Mouse (Mus musculus) ES-E14 (cell line): ENCODE data around the gene Trak2. TPM values are rescaled to one million over a fixed set of nuclear protein-coding genes. Genes with fewer than 3 reads are reported as not detected.
"Not testable (repeated sequence)": the region's sequence is repeated elsewhere in the genome, so short reads cannot be mapped to it uniquely, and the experiment has no call there.

Experiments
- DNase-seq: peaks from one replicate; pipeline ENCODE4 v3.0.0-alpha.2; 2013; ENCODE audit warnings: low read depth, low spot score
- H3K27ac ChIP-seq: 2 replicates; pipeline ENCODE4 v1.5.1; 2012; ENCODE audit warnings: low read depth, mild to moderate bottlenecking, low read length, moderate library complexity, mixed read lengths; ENCODE audit not compliant: poor library complexity, insufficient read depth, severe bottlenecking
- H3K36me3 ChIP-seq: 2 replicates; pipeline ENCODE4 v1.6.1; 2012; ENCODE audit warnings: mild to moderate bottlenecking, low read length, moderate library complexity, mixed read lengths; ENCODE audit not compliant: control insufficient read depth, poor library complexity, insufficient read depth, severe bottlenecking
- H3K4me1 ChIP-seq, 2 experiments: fragments of 150-350 bp in 1 of 2; sonication (generic) in 1 of 2; 2 replicates each; pipeline ENCODE4 v1.6.1; 2012; ENCODE audit warnings: low read length in 2 of 2, mild to moderate bottlenecking in 1 of 2, mixed read lengths in 1 of 2; ENCODE audit not compliant: control insufficient read depth in 2 of 2, insufficient read depth in 2 of 2, poor library complexity in 1 of 2
- H3K4me3 ChIP-seq, 2 experiments: fragments of 150-350 bp in 1 of 2; sonication (generic) in 1 of 2; 2 replicates each; pipeline ENCODE4 v1.5.1; 2012; ENCODE audit warnings: low read length in 2 of 2, low read depth in 1 of 2, mild to moderate bottlenecking in 1 of 2, mixed read lengths in 1 of 2; ENCODE audit not compliant: insufficient read depth in 1 of 2, poor library complexity in 1 of 2, severe bottlenecking in 1 of 2
- H3K9ac ChIP-seq: 2 replicates; pipeline ENCODE4 v1.6.1; 2012; ENCODE audit warnings: low read depth, mild to moderate bottlenecking, low read length, mixed read lengths; ENCODE audit not compliant: poor library complexity, insufficient read depth, severe bottlenecking
- H3K9me3 ChIP-seq: fragments of 150-350 bp; sonication (generic); 2 replicates; pipeline ENCODE4 v1.6.1; 2012; ENCODE audit warnings: low read depth, mild to moderate bottlenecking, low read length; ENCODE audit not compliant: control insufficient read depth, insufficient read depth
- CHD2 ChIP-seq: IDR thresholded peaks from 2 replicates; pipeline ENCODE4 v1.6.1; 2014; ENCODE audit warnings: mild to moderate bottlenecking, low read depth, low read length, inconsistent platforms
- HCFC1 ChIP-seq: IDR thresholded peaks from 2 replicates; pipeline ENCODE4 v1.6.1; 2012; ENCODE audit warnings: low read length, inconsistent platforms, borderline replicate concordance; ENCODE audit not compliant: insufficient read depth
- MAFK ChIP-seq: IDR thresholded peaks from 2 replicates; pipeline ENCODE4 v1.6.1; 2014; ENCODE audit warnings: mild to moderate bottlenecking, low read depth, low read length, inconsistent platforms; ENCODE audit not compliant: insufficient read depth
- ZC3H11A ChIP-seq: IDR thresholded peaks from 2 replicates; pipeline ENCODE4 v1.6.1; 2012; ENCODE audit warnings: low read depth, mild to moderate bottlenecking, inconsistent platforms, low read length, borderline replicate concordance
- ZNF384 ChIP-seq: IDR thresholded peaks from 2 replicates; pipeline ENCODE4 v1.6.1; 2012; ENCODE audit warnings: low read depth, low read length, inconsistent platforms
- in situ Hi-C, 2 experiments: fragments of 600-800 bp; cut with MboI; formaldehyde crosslinking; loops; one replicate each; pipeline ENCODE4 v1.15.1; 2025; ENCODE audit warnings: low sequenced_read_pairs in 2 of 2, inconsistent platforms in 1 of 2; ENCODE audit not compliant: unreplicated experiment in 2 of 2
- total RNA-seq: library from RNA; depleted of rRNA; stranded (reverse); fragments of 300-350 nt; gene quantifications from 2 replicates; pipeline ENCODE4 v1.2.3, GENCODE M21; 2012

Gene Trak2
- total RNA-seq, 1 experiment = 19.7 TPM

GRCm38 (mm10) chr1:58889826-58890546 lies 83.2 kb downstream of the Trak2 start:
- H3K9ac ChIP-seq = no peak overlapping the region
- TF ChIP-seq CHD2 (no peak), ZC3H11A (no peak), ZNF384 (no peak), MAFK (no peak), HCFC1 (no peak)
- H3K9me3 ChIP-seq = 0 out of 2 replicates have a peak, but pooled peaks cover 5% of the 10 kb centered on the region
- no peak overlapping the region for H3K4me3 ChIP-seq
- H3K36me3 ChIP-seq = no peaks in the 10 kb centered on the region
- DNase-seq = peak; percentile 35
- in situ Hi-C loops = no loop called here
- H3K4me1 ChIP-seq = peaks cover 2 to 7% of the 10 kb centered on the region in 2 experiments; a peak in 1 of 4 replicates
- peak overlapping the region; percentile 68; the same call in 1 of the 2 replicates for H3K27ac ChIP-seq

GRCm38 (mm10) chr1:58885646-58886045 lies 87.6 kb downstream of the Trak2 start:
- in situ Hi-C loops = no loop called here
- H3K27ac ChIP-seq = no peak overlapping the region
- H3K9me3 ChIP-seq = 0 out of 2 replicates have a peak, but pooled peaks cover 5% of the 10 kb centered on the region
- H3K4me3 ChIP-seq = no peak overlapping the region
- DNase-seq = no peak
- H3K36me3 ChIP-seq = no peaks in the 10 kb centered on the region
- H3K4me1 ChIP-seq = peaks cover 2 to 7% of the 10 kb centered on the region in 2 experiments; a peak in 1 of 4 replicates
- H3K9ac ChIP-seq = no peak overlapping the region
- TF ChIP-seq CHD2 = no peak
- no peak for TF ChIP-seq MAFK
- no peak for TF ChIP-seq ZC3H11A
- no peak for TF ChIP-seq HCFC1
- TF ChIP-seq ZNF384 = no peak

- H3K9me3 ChIP-seq, H3K4me1 ChIP-seq, DNase-seq, H3K4me3 ChIP-seq, H3K27ac ChIP-seq, in situ Hi-C loops, H3K9ac ChIP-seq, H3K36me3 ChIP-seq: not testable (repeated sequence)
Measured at GRCm38 (mm10) chr1:58883279-58883678, 90.0 kb downstream of the Trak2 start.

GRCm38 (mm10) chr1:58879291-58879690 lies 93.9 kb downstream of the Trak2 start:
- H3K9ac ChIP-seq, H3K4me1 ChIP-seq, H3K4me3 ChIP-seq, in situ Hi-C loops, H3K9me3 ChIP-seq, H3K36me3 ChIP-seq: not testable (repeated sequence)
- H3K27ac ChIP-seq = peak overlapping the region; percentile 67
- peak; percentile 22 for DNase-seq

GRCm38 (mm10) chr1:58876500-58876899 lies 96.7 kb downstream of the Trak2 start:
- not testable (repeated sequence) for H3K4me3 ChIP-seq

GRCm38 (mm10) chr1:58860586-58860985 lies 112.6 kb downstream of the Trak2 start:
- in situ Hi-C loops, DNase-seq: not testable (repeated sequence)

More at GRCm38 (mm10) chr1:58876500-58876899, 96.7 kb downstream of the Trak2 start:
- H3K9me3 ChIP-seq, H3K27ac ChIP-seq, in situ Hi-C loops, H3K4me1 ChIP-seq, H3K36me3 ChIP-seq, DNase-seq, H3K9ac ChIP-seq: not testable (repeated sequence)

GRCm38 (mm10) chr1:58859738-58860365 lies 113.4 kb downstream of the Trak2 start:
- H3K9me3 ChIP-seq, H3K9ac ChIP-seq, H3K4me3 ChIP-seq, H3K36me3 ChIP-seq, H3K4me1 ChIP-seq, H3K27ac ChIP-seq, DNase-seq, in situ Hi-C loops: not testable (repeated sequence)

More at GRCm38 (mm10) chr1:58860586-58860985, 112.6 kb downstream of the Trak2 start:
- not testable (repeated sequence) for H3K4me1 ChIP-seq, H3K9ac ChIP-seq, H3K36me3 ChIP-seq, H3K9me3 ChIP-seq, H3K27ac ChIP-seq, H3K4me3 ChIP-seq
